Mouse (Mus musculus) limb, embryonic 12.5 days (tissue): ENCODE data around the gene Ephb2. TPM values are rescaled to one million over a fixed set of nuclear protein-coding genes. Genes with fewer than 3 reads are reported as not detected.

Experiments used
- ATAC-seq: fragments of 200-750 bp; cut with Nextera tagmentation; 2 replicates; pipeline ENCODE4 v1.8.0; 2017; ENCODE audit warnings: low read depth, moderate TSS enrichment; ENCODE audit not compliant: insufficient number of reproducible peaks, insufficient read depth, low FRiP score, low TSS enrichment
- H3K27ac ChIP-seq: fragments of 300-500 bp; sonication (generic); 2 replicates; pipeline ENCODE4 v1.5.1; 2016; ENCODE audit warnings: mild to moderate bottlenecking, moderate library complexity
- H3K27me3 ChIP-seq: fragments of 300-500 bp; sonication (generic); 2 replicates; pipeline ENCODE4 v1.6.1; 2016; ENCODE audit warnings: mild to moderate bottlenecking, moderate library complexity
- H3K36me3 ChIP-seq: fragments of 300-500 bp; sonication (generic); 2 replicates; pipeline ENCODE4 v1.6.1; 2016; ENCODE audit warnings: mild to moderate bottlenecking, moderate library complexity
- H3K4me1 ChIP-seq: fragments of 300-500 bp; sonication (generic); replicated peaks from 2 replicates; pipeline ENCODE4 v1.6.1; 2016
- H3K4me2 ChIP-seq: fragments of 300-500 bp; sonication (generic); 2 replicates; pipeline ENCODE4 v1.6.1; 2016; ENCODE audit warnings: mild to moderate bottlenecking, moderate library complexity
- H3K4me3 ChIP-seq: fragments of 300-500 bp; sonication (generic); replicated peaks from 2 replicates; pipeline ENCODE4 v1.5.1; 2016; ENCODE audit warnings: mild to moderate bottlenecking
- H3K9ac ChIP-seq: fragments of 300-500 bp; sonication (generic); replicated peaks from 2 replicates; pipeline ENCODE4 v1.6.1; 2016; ENCODE audit warnings: mild to moderate bottlenecking, moderate library complexity
- H3K9me3 ChIP-seq: fragments of 300-500 bp; sonication (generic); 2 replicates; pipeline ENCODE4 v1.6.1; 2016; ENCODE audit warnings: mild to moderate bottlenecking, moderate library complexity
- WGBS: fragments of 180-500 bp; shearing (Covaris S2); methylation state at CpG from one replicate; pipeline ENCODE4 v1.1.7; 2016; 5-methylcytosine and 5-hydroxymethylcytosine counted together
- polyA plus RNA-seq: library from polyadenylated mRNA; unstranded; fragments of >200 nt; fragmentation: Nextera tagmentation; extraction: Ambion mirVana; gene quantifications from 2 replicates; pipeline ENCODE4 v1.2.1, GENCODE M21; 2016

The Ephb2 gene
- polyA plus RNA-seq, 1 experiment from 2014 or later, result 16.9 TPM

- peaks cover 5% of the 10 kb centered on the region; the same call in 1 of the 2 replicates for H3K36me3 ChIP-seq
- no peak overlapping the region for H3K9ac ChIP-seq
- ATAC-seq, result no peak
- peak overlapping the region; percentile 80 for H3K27ac ChIP-seq
- H3K4me1 ChIP-seq, result peaks cover 72% of the 10 kb centered on the region
- peaks cover 39% of the 10 kb centered on the region for H3K27me3 ChIP-seq
- H3K9me3 ChIP-seq, result no peaks in the 10 kb centered on the region
- H3K4me3 ChIP-seq, result no peak overlapping the region
- no peak overlapping the region for H3K4me2 ChIP-seq
- WGBS, result 15% methylated on average over 11 of the region's 11 CpGs
Measured at GRCm38 (mm10) chr4:136760882-136761281, 74.9 kb downstream of the Ephb2 start.

- no peak for ATAC-seq
- H3K36me3 ChIP-seq, result peaks cover 5% of the 10 kb centered on the region; the same call in 1 of the 2 replicates
- peaks cover 52% of the 10 kb centered on the region for H3K27me3 ChIP-seq
- H3K27ac ChIP-seq, result no peak overlapping the region
- H3K4me1 ChIP-seq, result peaks cover 66% of the 10 kb centered on the region
- H3K9ac ChIP-seq, result no peak overlapping the region
- no peak overlapping the region for H3K4me2 ChIP-seq
- H3K4me3 ChIP-seq, result no peak overlapping the region
- 54% methylated on average over 4 of the region's 4 CpGs for WGBS
- H3K9me3 ChIP-seq, result no peaks in the 10 kb centered on the region
Measured at GRCm38 (mm10) chr4:136757096-136757495, 78.7 kb downstream of the Ephb2 start.

- Histone ChIP-seq H3K4me1 (peaks cover 62% of the 10 kb centered on the region), H3K4me3 (no peak overlapping the region), H3K9ac (no peak overlapping the region), H3K4me2 (no peak overlapping the region), H3K9me3 (no peaks in the 10 kb centered on the region), H3K27me3 (peaks cover 59% of the 10 kb centered on the region), H3K27ac (no peak overlapping the region), H3K36me3 (peaks cover 5% of the 10 kb centered on the region; the same call in 1 of the 2 replicates)
- no peak for ATAC-seq
- WGBS, result 63% methylated on average over 6 of the region's 6 CpGs
Measured at GRCm38 (mm10) chr4:136756486-136756885, 79.3 kb downstream of the Ephb2 start.

- Histone ChIP-seq H3K9me3 (no peaks in the 10 kb centered on the region), H3K4me2 (peak overlapping the region; percentile 62), H3K4me1 (peaks cover 62% of the 10 kb centered on the region), H3K36me3 (peaks cover 5% of the 10 kb centered on the region; the same call in 1 of the 2 replicates), H3K4me3 (peak overlapping the region; percentile 27), H3K27ac (0 out of 2 replicates have a peak overlapping the region, but pooled peaks have one; percentile 25), H3K27me3 (peaks cover 63% of the 10 kb centered on the region), H3K9ac (peak overlapping the region; percentile 40)
- ATAC-seq, result peak; percentile 18; the same call in 1 of the 2 replicates
- WGBS, result 2% methylated on average over 31 of the region's 31 CpGs
Measured at GRCm38 (mm10) chr4:136755364-136755811, 80.4 kb downstream of the Ephb2 start.

GRCm38 (mm10) chr4:136754256-136754655 lies 81.5 kb downstream of the Ephb2 start:
- Histone ChIP-seq H3K4me2 (no peak overlapping the region), H3K27me3 (peaks cover 63% of the 10 kb centered on the region), H3K36me3 (peaks cover 5% of the 10 kb centered on the region; the same call in 1 of the 2 replicates), H3K9ac (no peak overlapping the region), H3K27ac (no peak overlapping the region), H3K4me3 (no peak overlapping the region), H3K4me1 (peaks cover 71% of the 10 kb centered on the region), H3K9me3 (no peaks in the 10 kb centered on the region)
- 86% methylated on average over 8 of the region's 8 CpGs for WGBS
- no peak for ATAC-seq

GRCm38 (mm10) chr4:136751355-136752020 lies 84.3 kb downstream of the Ephb2 start:
- no peak overlapping the region; the same call in 1 of the 2 replicates for H3K9ac ChIP-seq
- peaks cover 43% of the 10 kb centered on the region for H3K27me3 ChIP-seq
- H3K4me3 ChIP-seq, result no peak overlapping the region
- H3K27ac ChIP-seq, result no peak overlapping the region
- H3K9me3 ChIP-seq, result no peaks in the 10 kb centered on the region
- no peak for ATAC-seq
- WGBS, result 40% methylated on average over 4 of the region's 4 CpGs
- peaks cover 59% of the 10 kb centered on the region for H3K4me1 ChIP-seq
- no peak overlapping the region for H3K4me2 ChIP-seq
- no peaks in the 10 kb centered on the region for H3K36me3 ChIP-seq

- Histone ChIP-seq H3K27ac (no peak overlapping the region), H3K4me2 (no peak overlapping the region), H3K36me3 (no peaks in the 10 kb centered on the region), H3K27me3 (peaks cover 43% of the 10 kb centered on the region), H3K4me1 (peaks cover 52% of the 10 kb centered on the region), H3K9ac (no peak overlapping the region), H3K9me3 (no peaks in the 10 kb centered on the region), H3K4me3 (no peak overlapping the region)
- 20% methylated on average over 19 of the region's 19 CpGs for WGBS
- no peak for ATAC-seq
Measured at GRCm38 (mm10) chr4:136750578-136751338, 85.0 kb downstream of the Ephb2 start.

GRCm38 (mm10) chr4:136749851-136750577 lies 85.8 kb downstream of the Ephb2 start:
- peaks cover 43% of the 10 kb centered on the region for H3K27me3 ChIP-seq
- no peak overlapping the region for H3K4me3 ChIP-seq
- H3K27ac ChIP-seq, result no peak overlapping the region
- H3K9ac ChIP-seq, result peak overlapping the region; percentile 50; the same call in 1 of the 2 replicates
- H3K4me2 ChIP-seq, result no peak overlapping the region
- H3K9me3 ChIP-seq, result no peaks in the 10 kb centered on the region
- H3K4me1 ChIP-seq, result peaks cover 45% of the 10 kb centered on the region
- ATAC-seq, result 0 out of 2 replicates have a peak, but pooled peaks have one; percentile 27
- 27% methylated on average over 19 of the region's 19 CpGs for WGBS
- H3K36me3 ChIP-seq, result no peaks in the 10 kb centered on the region

- WGBS, result 31% methylated on average over 4 of the region's 4 CpGs
- Histone ChIP-seq H3K9ac (no peak overlapping the region), H3K4me3 (no peak overlapping the region), H3K36me3 (no peaks in the 10 kb centered on the region), H3K27me3 (peaks cover 40% of the 10 kb centered on the region), H3K9me3 (no peaks in the 10 kb centered on the region), H3K4me1 (peaks cover 42% of the 10 kb centered on the region), H3K27ac (no peak overlapping the region), H3K4me2 (no peak overlapping the region)
- ATAC-seq, result no peak
Measured at GRCm38 (mm10) chr4:136749431-136749830, 86.4 kb downstream of the Ephb2 start.

GRCm38 (mm10) chr4:136748842-136749392 lies 86.9 kb downstream of the Ephb2 start:
- Histone ChIP-seq H3K4me2 (no peak overlapping the region), H3K4me1 (peaks cover 41% of the 10 kb centered on the region), H3K4me3 (no peak overlapping the region), H3K36me3 (no peaks in the 10 kb centered on the region), H3K9me3 (no peaks in the 10 kb centered on the region), H3K27ac (peak overlapping the region; percentile 20; the same call in 1 of the 2 replicates), H3K9ac (no peak overlapping the region), H3K27me3 (peaks cover 36% of the 10 kb centered on the region)
- ATAC-seq, result no peak
- 16% methylated on average over 7 of the region's 7 CpGs for WGBS
